Mouse (Mus musculus) heart, postnatal 4 days (tissue): ENCODE measurements at regions not wholly inside any gene's neighbourhood (a gene's known extent, or its start where the extent isn't known, plus 50 kb on each side); places are given as distances from the start of the nearest gene placed in this dataset.
A peak's percentile ranks its signal among the peaks of the same experiment; 100 is the strongest.

Experiments used
- DNase-seq: peaks from one replicate; pipeline ENCODE4 v3.0.0; 2021

- no peak for DNase-seq
Measured at GRCm38 (mm10) chr9:113601451-113601850, 106.6 kb downstream of the Pdcd6ip start.

GRCm38 (mm10) chr9:113587260-113587659, 120.8 kb downstream of the Pdcd6ip start:
- DNase-seq = no peak

- DNase-seq = no peak
Measured at GRCm38 (mm10) chr9:113586477-113586876, 121.6 kb downstream of the Pdcd6ip start.

GRCm38 (mm10) chr9:113578221-113578620, 129.8 kb downstream of the Pdcd6ip start:
- DNase-seq = no peak

GRCm38 (mm10) chr9:113568849-113569248, 139.2 kb downstream of the Pdcd6ip start:
- DNase-seq = no peak

DNA sequence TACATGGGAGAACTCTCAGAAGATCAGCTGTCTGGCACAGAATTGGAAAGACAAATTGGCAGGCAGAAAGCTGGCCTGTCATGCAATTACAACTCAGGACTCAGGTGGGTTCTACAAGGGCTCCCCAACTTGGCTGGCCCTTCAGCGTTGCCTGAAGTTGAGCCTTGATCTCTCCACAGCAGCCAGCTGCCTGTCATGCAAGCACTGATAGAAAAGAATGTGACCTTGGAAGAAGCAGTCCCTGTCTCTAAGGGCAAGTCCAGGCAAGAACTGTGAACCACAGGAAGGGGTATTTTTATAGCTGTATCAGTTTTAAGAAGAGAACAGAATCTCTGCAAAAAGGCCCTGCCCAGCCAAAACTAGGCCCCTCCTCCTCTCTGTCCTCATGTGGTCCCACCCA, 140.4 kb downstream of the Pdcd6ip start:
- peak; percentile 8 for DNase-seq

DNA sequence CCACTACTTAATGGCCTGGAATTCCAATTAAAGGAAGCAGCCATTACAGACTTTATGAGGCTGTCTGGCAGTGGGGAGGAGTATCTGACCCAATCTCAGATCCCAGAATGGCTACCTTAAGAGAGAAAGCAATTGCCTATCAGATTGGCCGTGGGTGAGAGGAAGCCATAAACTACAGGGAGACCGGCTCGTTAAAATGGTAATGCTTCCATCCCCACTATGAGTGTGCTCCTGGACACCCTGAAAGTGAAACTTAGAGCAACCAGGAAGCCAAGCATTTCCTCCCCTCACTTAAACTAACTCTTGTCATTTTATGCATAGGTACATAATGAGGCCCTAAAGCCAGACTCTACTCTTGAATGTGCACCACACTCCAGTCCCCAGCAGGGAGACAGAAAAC, 141.4 kb downstream of the Pdcd6ip start:
- no peak for DNase-seq

DNA sequence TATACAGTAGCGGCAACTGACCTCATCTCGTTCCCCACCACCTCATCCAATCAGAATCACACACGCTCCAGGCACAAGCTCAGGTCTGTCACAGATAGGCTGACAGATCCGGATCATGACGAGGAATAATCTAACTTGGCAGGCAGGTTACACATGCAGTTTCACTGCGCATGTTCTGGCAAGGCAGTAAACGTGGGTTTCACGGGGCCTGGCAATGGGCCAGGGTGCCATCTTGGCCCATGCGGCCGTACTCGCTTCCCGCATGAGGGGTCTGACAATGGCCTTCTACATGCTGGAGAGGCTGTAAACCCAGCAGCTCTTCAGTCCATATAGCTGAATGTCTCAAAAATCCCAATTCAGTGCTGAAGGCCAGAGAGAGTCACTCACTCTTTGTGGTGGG, 154.1 kb downstream of the Pdcd6ip start:
- DNase-seq = no peak

DNA sequence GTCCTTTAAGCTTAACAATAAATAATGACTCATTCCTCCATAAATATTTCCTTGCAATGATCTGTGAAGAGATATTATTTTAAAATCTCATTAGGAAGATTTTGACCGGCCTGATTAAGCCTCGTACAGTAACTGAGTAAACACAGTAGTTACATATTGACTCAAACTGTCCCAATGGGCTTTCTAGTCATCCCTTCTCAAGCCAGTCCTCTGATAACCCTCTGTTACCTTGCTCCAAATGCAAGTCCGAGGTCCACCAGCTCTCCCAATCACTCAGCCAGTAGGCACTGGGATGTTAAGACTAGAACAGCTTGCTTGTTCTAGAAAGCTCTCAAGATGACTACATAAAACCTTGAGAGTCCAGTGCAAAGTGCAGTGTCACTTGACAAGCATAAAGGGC, 160.6 kb downstream of the Pdcd6ip start:
- no peak for DNase-seq

DNA sequence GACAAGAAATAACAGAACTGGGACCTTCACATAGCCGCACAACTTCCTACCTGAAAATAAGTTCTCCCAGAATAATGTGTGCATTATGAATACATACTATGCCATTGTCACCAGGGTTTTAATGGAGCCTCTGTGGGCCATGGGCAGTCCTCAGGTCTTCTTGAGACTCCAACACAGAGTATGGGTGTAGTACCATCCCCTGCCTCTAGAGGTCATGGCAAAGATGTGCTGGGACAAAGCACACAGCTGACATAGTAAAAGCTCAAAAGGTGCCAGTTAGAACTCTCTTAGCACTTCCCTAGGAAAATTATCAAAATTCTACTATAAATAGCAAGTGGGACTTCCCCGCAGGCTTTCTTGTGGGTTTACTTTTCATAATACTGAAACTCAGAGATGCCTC, 179.5 kb downstream of the Pdcd6ip start:
- DNase-seq = peak; percentile 61

- DNase-seq = no peak
Measured at GRCm38 (mm10) chr9:113524307-113524706, 183.8 kb downstream of the Pdcd6ip start.

GRCm38 (mm10) chr9:113523173-113523572, 184.9 kb downstream of the Pdcd6ip start:
- no peak for DNase-seq

- DNase-seq = no peak
Measured at GRCm38 (mm10) chr9:113519727-113520126, 188.3 kb downstream of the Pdcd6ip start.

GRCm38 (mm10) chr9:113518482-113518881, 189.6 kb downstream of the Pdcd6ip start:
- DNase-seq = no peak

DNA sequence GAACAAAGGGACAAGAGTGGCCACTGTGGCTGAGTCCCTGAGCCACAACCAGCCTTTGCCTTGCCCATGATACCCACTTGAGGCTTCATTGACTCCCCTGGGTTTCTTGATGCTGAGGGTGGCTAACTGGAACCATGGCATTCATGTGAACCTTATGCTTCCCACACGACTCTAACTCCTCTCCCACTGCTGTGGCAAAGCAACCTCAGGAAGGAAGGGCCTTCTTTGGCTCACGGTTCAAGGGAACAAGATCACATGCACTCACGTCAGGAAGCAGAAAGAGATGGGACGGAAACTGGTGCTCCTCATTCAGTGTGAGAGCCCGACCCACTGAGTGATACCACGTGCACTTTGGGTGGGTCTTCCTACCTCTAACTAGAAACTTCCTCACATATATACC, 190.3 kb downstream of the Pdcd6ip start:
- no peak for DNase-seq

- DNase-seq = no peak
Measured at GRCm38 (mm10) chr9:113515703-113516020, 192.4 kb downstream of the Pdcd6ip start.

GRCm38 (mm10) chr9:113514846-113515702, 193.0 kb downstream of the Pdcd6ip start:
- no peak for DNase-seq

DNA sequence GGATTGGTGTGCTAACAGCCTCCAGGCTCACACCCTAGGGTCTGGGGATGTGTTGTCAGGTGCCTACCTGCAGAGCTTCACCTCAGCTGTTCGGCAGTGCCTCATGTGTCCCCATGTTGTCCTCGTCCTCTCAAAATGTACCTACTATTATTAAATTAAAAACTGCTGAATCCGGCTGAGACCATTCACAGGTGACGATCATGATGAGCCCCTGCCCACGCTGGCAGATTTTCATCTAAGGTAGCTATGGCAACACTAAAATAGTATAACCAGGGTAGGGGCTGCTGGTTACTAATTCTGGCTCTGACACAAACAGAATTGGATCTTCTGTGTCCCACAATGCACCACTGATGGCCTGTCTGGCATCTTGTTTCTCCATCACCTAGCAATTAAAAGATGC, 196.8 kb downstream of the Pdcd6ip start:
- no peak for DNase-seq

DNA sequence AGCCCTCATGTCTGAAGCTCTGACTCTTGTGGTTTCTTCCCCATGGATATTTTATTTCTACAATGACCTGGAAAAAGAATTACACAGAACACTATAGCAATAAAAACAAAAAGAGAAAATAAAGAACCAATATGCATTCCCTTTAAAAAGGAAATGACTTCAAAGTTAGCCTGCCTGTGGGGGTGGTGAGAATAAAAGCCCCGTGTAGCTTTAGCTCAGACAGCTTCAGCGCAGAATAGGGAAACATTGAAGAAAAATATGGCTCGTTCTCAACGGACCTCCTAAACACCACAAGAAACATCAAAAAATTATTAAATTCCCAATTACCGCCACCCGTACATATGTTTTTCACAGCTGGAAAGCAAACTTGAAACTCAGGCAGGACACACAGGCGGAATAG, 198.7 kb downstream of the Pdcd6ip start:
- DNase-seq = no peak

DNA sequence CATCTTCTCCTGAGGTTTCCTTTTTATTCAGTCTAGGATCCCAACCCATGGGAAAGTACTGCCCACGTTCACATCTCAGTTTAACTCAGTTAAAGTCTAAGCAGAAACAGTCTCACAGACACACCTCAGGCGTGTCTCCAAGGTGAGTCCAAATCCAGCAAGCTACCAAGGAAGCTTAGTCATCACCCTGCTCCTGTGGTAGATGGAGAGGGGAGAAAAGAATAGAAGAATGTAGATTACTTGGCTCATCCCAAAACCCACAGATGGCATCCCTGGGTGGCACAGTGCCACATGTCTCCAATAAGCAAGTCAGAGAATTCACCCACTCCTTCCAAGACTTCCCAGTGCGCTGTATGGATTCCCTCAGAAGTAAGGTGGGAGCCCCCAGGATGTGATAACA, 199.2 kb downstream of the Pdcd6ip start:
- DNase-seq = no peak

GRCm38 (mm10) chr9:113507561-113508460, 200.2 kb downstream of the Pdcd6ip start:
- no peak for DNase-seq

DNA sequence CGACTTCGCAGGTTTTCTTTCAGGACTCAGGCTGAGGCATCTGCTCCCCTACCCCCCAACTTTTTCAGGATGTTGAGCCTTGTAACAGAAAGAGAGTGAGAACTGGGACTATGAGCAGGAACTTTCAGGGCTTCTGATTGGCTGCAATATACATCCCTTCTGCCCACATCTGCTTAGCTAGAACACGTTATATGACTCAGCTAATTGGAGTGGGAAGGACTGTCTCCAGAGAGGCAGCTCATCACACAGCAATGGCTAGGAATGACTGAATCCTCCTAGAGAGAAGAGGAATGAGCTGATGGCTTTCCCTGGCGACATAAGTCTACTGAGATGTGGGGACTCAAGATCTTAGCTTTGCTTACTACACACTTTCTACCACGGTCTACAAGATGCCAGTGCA, 208.8 kb downstream of the Pdcd6ip start:
- DNase-seq = no peak

DNA sequence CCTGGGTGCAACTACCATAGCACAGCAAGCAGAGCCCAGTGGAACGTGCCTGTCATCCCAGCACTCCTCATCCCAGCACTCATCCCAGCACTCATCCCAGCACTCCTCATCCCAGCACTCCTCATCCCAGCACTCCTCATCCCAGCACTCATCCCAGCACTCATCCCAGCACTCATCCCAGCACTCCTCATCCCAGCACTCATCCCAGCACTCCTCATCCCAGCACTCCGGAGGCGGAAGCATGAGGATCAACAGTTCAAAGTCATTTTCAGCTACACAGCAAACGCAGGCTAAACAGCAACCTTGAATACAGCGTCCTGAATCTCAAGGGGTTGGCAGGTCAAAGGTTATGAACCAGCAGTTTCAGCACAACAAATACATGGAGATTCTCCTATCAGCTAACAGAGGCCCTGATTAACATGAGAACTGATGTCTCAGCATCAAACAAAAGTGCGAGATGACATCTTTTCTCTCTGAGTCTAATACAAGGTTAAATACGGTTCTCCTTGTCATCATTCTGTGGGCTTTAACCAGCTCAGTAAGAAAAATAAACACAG, 211.8 kb downstream of the Pdcd6ip start:
- no peak for DNase-seq
